Mouse (Mus musculus) embryonic facial prominence, embryonic 14.5 days (tissue): Measurements from ENCODE around the gene Klk12. TPM values are rescaled to one million over a fixed set of nuclear protein-coding genes. Genes with fewer than 3 reads are reported as not detected.
A peak's percentile ranks its signal among the peaks of the same experiment; 100 is the strongest.

Source experiments
- ATAC-seq: fragments of 200-750 bp; cut with Nextera tagmentation; 2 replicates; pipeline ENCODE4 v1.8.0; 2017; ENCODE audit warnings: low read depth, moderate number of reproducible peaks, moderate TSS enrichment
- DNase-seq: peaks from one replicate; pipeline ENCODE4 v3.0.0-alpha.2; 2015; ENCODE audit warnings: low spot score
- H3K27ac ChIP-seq: fragments of 300-500 bp; sonication (generic); replicated peaks from 2 replicates; pipeline ENCODE4 v1.5.1; 2014; ENCODE audit warnings: low read depth, mild to moderate bottlenecking, low read length, moderate library complexity
- H3K27me3 ChIP-seq: fragments of 300-500 bp; sonication (generic); replicated peaks from 2 replicates; pipeline ENCODE4 v1.6.1; 2014; ENCODE audit warnings: low read length; ENCODE audit not compliant: control insufficient read depth, insufficient read depth
- H3K36me3 ChIP-seq: fragments of 300-500 bp; sonication (generic); 2 replicates; pipeline ENCODE4 v1.6.1; 2014; ENCODE audit warnings: low read length, mixed read lengths; ENCODE audit not compliant: control insufficient read depth, insufficient read depth
- H3K4me1 ChIP-seq: fragments of 300-500 bp; sonication (generic); 2 replicates; pipeline ENCODE4 v1.6.1; 2014; ENCODE audit warnings: antibody characterized with exemption, low read length; ENCODE audit not compliant: control insufficient read depth, insufficient read depth
- H3K4me2 ChIP-seq: fragments of 300-500 bp; sonication (generic); 2 replicates; pipeline ENCODE4 v1.6.1; 2014; ENCODE audit warnings: low read depth, mild to moderate bottlenecking, low read length, moderate library complexity, mixed read lengths
- H3K4me3 ChIP-seq: fragments of 300-500 bp; sonication (generic); 2 replicates; pipeline ENCODE4 v1.5.1; 2014; ENCODE audit warnings: low read depth, mild to moderate bottlenecking, low read length
- H3K9ac ChIP-seq: fragments of 300-500 bp; sonication (generic); 2 replicates; pipeline ENCODE4 v1.6.1; 2014; ENCODE audit warnings: low read depth, mild to moderate bottlenecking, low read length, moderate library complexity, mixed read lengths
- H3K9me3 ChIP-seq: fragments of 300-500 bp; sonication (generic); 2 replicates; pipeline ENCODE4 v1.6.1; 2016; ENCODE audit warnings: low read length; ENCODE audit not compliant: control insufficient read depth
- WGBS: fragments of 180-500 bp; shearing (Covaris S2); extraction: QIAGEN DNeasy Blood & Tissue Kit; methylation state at CpG from one replicate; pipeline ENCODE4 v1.1.7; 2014; 5-methylcytosine and 5-hydroxymethylcytosine counted together
- polyA plus RNA-seq: library from polyadenylated mRNA; unstranded; fragments of >200 nt; fragmentation: Nextera tagmentation; extraction: Ambion mirVana; gene quantifications from 2 replicates; pipeline ENCODE4 v1.2.1, GENCODE M21; 2014

Klk12 gene
- 0.37 and 0.65 TPM in 2 replicates for polyA plus RNA-seq

GRCm38 (mm10) chr7:43768597-43768996, at the start of gene Klk12:
TSS of gene Klk12 (plus strand) at chr7:43768897.
- no peak for DNase-seq
- no peak within 1 kb of the TSS for H3K4me2 ChIP-seq
- WGBS: 74% methylated on average over 4 of the region's 4 CpGs
- peak; percentile 12; the same call in 1 of the 2 replicates for ATAC-seq
- no peak within 1 kb of the TSS for H3K9ac ChIP-seq
- H3K27me3 ChIP-seq: no peaks in the 10 kb centered on the region
- no peaks in the 10 kb centered on the region for H3K4me1 ChIP-seq
- H3K9me3 ChIP-seq: no peaks in the 10 kb centered on the region
- no peaks in the 10 kb centered on the region for H3K36me3 ChIP-seq
- no peak within 1 kb of the TSS for H3K4me3 ChIP-seq
- H3K27ac ChIP-seq: no peak within 1 kb of the TSS

- no peak overlapping the region for H3K4me2 ChIP-seq
- no peaks in the 10 kb centered on the region for H3K36me3 ChIP-seq
- ATAC-seq (no peak), DNase-seq (peak; percentile 5)
- no peak overlapping the region for H3K9ac ChIP-seq
- H3K9me3 ChIP-seq: no peaks in the 10 kb centered on the region
- H3K4me3 ChIP-seq: no peak overlapping the region
- H3K27me3 ChIP-seq: no peaks in the 10 kb centered on the region
- no peaks in the 10 kb centered on the region for H3K4me1 ChIP-seq
- 65% methylated on average over 1 of the region's 1 CpGs for WGBS
- H3K27ac ChIP-seq: no peak overlapping the region
Measured at GRCm38 (mm10) chr7:43747788-43748187, 20.9 kb upstream of the Klk12 start.

GRCm38 (mm10) chr7:43752806-43753205, 15.9 kb upstream of the Klk12 start:
- DNase-seq (no peak), ATAC-seq (no peak)
- Histone ChIP-seq H3K9me3 (no peaks in the 10 kb centered on the region), H3K27ac (no peak overlapping the region), H3K27me3 (no peaks in the 10 kb centered on the region), H3K4me1 (no peaks in the 10 kb centered on the region), H3K4me2 (no peak overlapping the region), H3K9ac (no peak overlapping the region), H3K4me3 (no peak overlapping the region), H3K36me3 (no peaks in the 10 kb centered on the region)
- 70% methylated on average over 2 of the region's 2 CpGs for WGBS

GRCm38 (mm10) chr7:43766484-43766883, 2.2 kb upstream of the Klk12 start:
- Histone ChIP-seq H3K4me3 (no peak overlapping the region), H3K4me2 (no peak overlapping the region), H3K36me3 (no peaks in the 10 kb centered on the region), H3K27ac (no peak overlapping the region), H3K9ac (no peak overlapping the region), H3K4me1 (no peaks in the 10 kb centered on the region), H3K27me3 (no peaks in the 10 kb centered on the region), H3K9me3 (no peaks in the 10 kb centered on the region)
- ATAC-seq: no peak
- DNase-seq: no peak
- 51% methylated on average over 8 of the region's 8 CpGs for WGBS

- Histone ChIP-seq H3K9me3 (no peaks in the 10 kb centered on the region), H3K27ac (no peak overlapping the region), H3K4me1 (0 out of 2 replicates have a peak, but pooled peaks cover under 1% of the 10 kb centered on the region), H3K36me3 (no peaks in the 10 kb centered on the region), H3K4me2 (no peak overlapping the region), H3K4me3 (no peak overlapping the region), H3K9ac (no peak overlapping the region), H3K27me3 (no peaks in the 10 kb centered on the region)
- 88% methylated on average over 8 of the region's 8 CpGs for WGBS
- no peak for DNase-seq
- no peak for ATAC-seq
Measured at GRCm38 (mm10) chr7:43769636-43770035, 939 bp downstream of the Klk12 start.

GRCm38 (mm10) chr7:43770701-43771100, 2.0 kb downstream of the Klk12 start:
- no peak overlapping the region for H3K9ac ChIP-seq
- no peak overlapping the region for H3K27ac ChIP-seq
- H3K9me3 ChIP-seq: no peaks in the 10 kb centered on the region
- H3K4me1 ChIP-seq: 0 out of 2 replicates have a peak, but pooled peaks cover 2% of the 10 kb centered on the region
- WGBS: 96% methylated on average over 10 of the region's 10 CpGs
- no peak overlapping the region for H3K4me3 ChIP-seq
- DNase-seq: no peak
- no peaks in the 10 kb centered on the region for H3K27me3 ChIP-seq
- no peak overlapping the region for H3K4me2 ChIP-seq
- no peak for ATAC-seq
- no peaks in the 10 kb centered on the region for H3K36me3 ChIP-seq

- 93% methylated on average over 6 of the region's 6 CpGs for WGBS
- no peak overlapping the region for H3K9ac ChIP-seq
- H3K4me3 ChIP-seq: no peak overlapping the region
- no peaks in the 10 kb centered on the region for H3K27me3 ChIP-seq
- H3K36me3 ChIP-seq: no peaks in the 10 kb centered on the region
- H3K4me2 ChIP-seq: no peak overlapping the region
- 0 out of 2 replicates have a peak, but pooled peaks cover 2% of the 10 kb centered on the region for H3K4me1 ChIP-seq
- DNase-seq (no peak), ATAC-seq (no peak)
- H3K9me3 ChIP-seq: no peaks in the 10 kb centered on the region
- no peak overlapping the region for H3K27ac ChIP-seq
Measured at GRCm38 (mm10) chr7:43771916-43772315, 3.2 kb downstream of the Klk12 start.

- H3K27ac ChIP-seq: no peak overlapping the region
- H3K4me1 ChIP-seq: 0 out of 2 replicates have a peak, but pooled peaks cover 2% of the 10 kb centered on the region
- no peak overlapping the region for H3K4me2 ChIP-seq
- H3K9ac ChIP-seq: no peak overlapping the region
- DNase-seq (no peak), ATAC-seq (no peak)
- H3K4me3 ChIP-seq: no peak overlapping the region
- H3K36me3 ChIP-seq: no peaks in the 10 kb centered on the region
- H3K27me3 ChIP-seq: no peaks in the 10 kb centered on the region
- no peaks in the 10 kb centered on the region for H3K9me3 ChIP-seq
- WGBS: 76% methylated on average over 3 of the region's 3 CpGs
Measured at GRCm38 (mm10) chr7:43772901-43773300, 4.2 kb downstream of the Klk12 start.

GRCm38 (mm10) chr7:43774364-43774763, 5.7 kb downstream of the Klk12 start, which contains the start of gene Klk11:
TSS of gene Klk11 (plus strand) at chr7:43774604.
- Histone ChIP-seq H3K9ac (no peak within 1 kb of the TSS; the same call in 1 of the 2 replicates), H3K4me1 (0 out of 2 replicates have a peak, but pooled peaks cover 2% of the 10 kb centered on the region), H3K27ac (peak within 1 kb of the TSS; percentile 65; the same call in 1 of the 2 replicates), H3K36me3 (no peaks in the 10 kb centered on the region), H3K9me3 (no peaks in the 10 kb centered on the region), H3K27me3 (no peaks in the 10 kb centered on the region), H3K4me2 (no peak within 1 kb of the TSS), H3K4me3 (no peak within 1 kb of the TSS)
- WGBS: 86% methylated on average over 5 of the region's 5 CpGs
- ATAC-seq (no peak), DNase-seq (no peak)
